Mouse (Mus musculus): ENCODE data around the gene Pot1a.

DNA sequence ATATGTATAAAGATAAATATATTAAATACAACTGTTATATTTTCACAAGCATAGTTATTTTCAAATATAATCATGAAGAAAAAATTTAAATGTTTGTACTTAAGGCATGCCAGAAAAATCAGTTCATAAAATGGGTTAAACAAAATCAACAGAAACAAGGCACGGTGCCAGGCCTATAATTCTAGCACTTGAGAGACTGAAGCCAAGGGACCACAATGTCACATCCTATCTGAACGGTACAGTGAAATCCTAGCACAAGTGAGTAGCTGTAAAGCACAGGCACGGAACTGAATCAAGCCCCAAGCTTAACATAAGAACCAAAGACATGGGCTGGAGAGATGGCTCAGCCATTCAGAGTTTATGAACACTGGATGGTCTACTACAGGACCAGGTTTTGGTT is 6.8 kb downstream of the Pot1a start:
- TF ChIP-seq CTCF (IDR thresholded peaks at IDR 0.05; ENCODE audit: borderline replicate concordance, extremely low read depth, insufficient read depth, insufficient read length) (no peak), POLR2A (IDR thresholded peaks at IDR 0.05; ENCODE audit: borderline replicate concordance, extremely low read depth, insufficient read depth, insufficient read length, poor library complexity, severe bottlenecking) (no peak)

All from brain, embryonic 14.5 days (tissue).